Mouse (Mus musculus) heart, postnatal 36 days (tissue): Measurements from ENCODE around the gene 1700069L16Rik. TPM values are rescaled to one million over a fixed set of nuclear protein-coding genes. Genes with fewer than 3 reads are reported as not detected.

Experiments used
- DNase-seq, 2 experiments: peaks; one replicate each; pipeline ENCODE4 v3.0.0; 2021 to 2022
- intact Hi-C: fragments of 180-260 bp; cut with DNase I; formaldehyde crosslinking; loops from one replicate; pipeline ENCODE4 v1.15.1; 2025
- total RNA-seq, 2 experiments: library from RNA; stranded (reverse); gene quantifications; 2 replicates each; pipeline ENCODE4 v1.2.3; 2021

Gene 1700069L16Rik
- total RNA-seq, 2 experiments from 2014 or later, result not detected

GRCm38 (mm10) chr5:113652215-113652614 is 72.4 kb downstream of the 1700069L16Rik start:
- intact Hi-C loops, result loop anchor here (5.0 kb wide), 1 partner anchor 70 kb away; the partner anchor contains the start of gene 1700069L16Rik

GRCm38 (mm10) chr5:113650035-113650865 is 74.3 kb downstream of the 1700069L16Rik start, which contains the start of gene Cmklr1:
Cmklr1 (minus strand) TSS chr5:113650426.
- DNase-seq, result peak; percentile 67 to 78
- intact Hi-C loops, result loop anchor here (5.0 kb wide), 1 partner anchor 72 kb away; the partner anchor contains the start of gene 1700069L16Rik

More at GRCm38 (mm10) chr5:113652215-113652614, 72.4 kb downstream of the 1700069L16Rik start:
- no peak for DNase-seq

- intact Hi-C loops, result no loop called here
- no peak for DNase-seq
Observed at GRCm38 (mm10) chr5:113648647-113649211, 75.8 kb downstream of the 1700069L16Rik start.

GRCm38 (mm10) chr5:113647141-113647540 is 77.4 kb downstream of the 1700069L16Rik start:
- no peak for DNase-seq
- intact Hi-C loops, result no loop called here

- intact Hi-C loops, result no loop called here
- DNase-seq, result peak; percentile 60 to 63
Observed at GRCm38 (mm10) chr5:113644520-113644919, 80.1 kb downstream of the 1700069L16Rik start.

GRCm38 (mm10) chr5:113643107-113643848 is 81.3 kb downstream of the 1700069L16Rik start:
- DNase-seq, result no peak
- intact Hi-C loops, result no loop called here

Other genes starting within 250 kb of the 1700069L16Rik start
- under 1 TPM; 0.28 to 0.49 TPM for gene Wscd2, start 234.4 kb downstream of the 1700069L16Rik start, total RNA-seq
- gene Cmklr1, start 74.3 kb downstream of the 1700069L16Rik start, total RNA-seq, result 10 to 100 TPM; 23.7 to 35.7 TPM
- gene Ficd, start 11.0 kb upstream of the 1700069L16Rik start, total RNA-seq, result 1 to 10 TPM; 7.2 to 8.1 TPM
- 10 to 100 TPM; 12.4 to 16.6 TPM for gene Sart3, start 47.7 kb upstream of the 1700069L16Rik start, total RNA-seq
- gene Iscu, start 48.0 kb upstream of the 1700069L16Rik start, total RNA-seq, result 100 to 1,000 TPM; 164 to 172 TPM
- 1 to 10 TPM; 5.6 to 5.9 TPM for gene Tmem119, start 75.7 kb upstream of the 1700069L16Rik start, total RNA-seq
- gene Selplg, start 107.9 kb upstream of the 1700069L16Rik start, total RNA-seq, result 1 to 10 TPM; 3.1 to 4.6 TPM
- gene Coro1c, start 184.0 kb upstream of the 1700069L16Rik start, total RNA-seq, result 10 to 100 TPM; 34.3 to 37.5 TPM